Mouse (Mus musculus): Measurements from ENCODE around the gene Daglb.

Daglb gene

GRCm38 (mm10) chr5:143464100-143464756, at the start of gene Daglb:
Daglb (plus strand) TSS chr5:143464584.
- WGBS: under 1% methylated on average over 43 of the region's 43 CpGs

- WGBS: 83% methylated on average over 4 of the region's 4 CpGs
Observed at GRCm38 (mm10) chr5:143421484-143421883, 42.9 kb upstream of the Daglb start.

- 75% methylated on average over 4 of the region's 4 CpGs for WGBS
Observed at GRCm38 (mm10) chr5:143422990-143423389, 41.4 kb upstream of the Daglb start.

GRCm38 (mm10) chr5:143423899-143424519, 40.4 kb upstream of the Daglb start:
- WGBS: 21% methylated on average over 6 of the region's 6 CpGs

GRCm38 (mm10) chr5:143434421-143434820, 30.0 kb upstream of the Daglb start:
- 29% methylated on average over 4 of the region's 4 CpGs for WGBS

GRCm38 (mm10) chr5:143441298-143441697, 23.1 kb upstream of the Daglb start:
- 81% methylated on average over 3 of the region's 3 CpGs for WGBS

GRCm38 (mm10) chr5:143441753-143442152, 22.6 kb upstream of the Daglb start:
- 85% methylated on average over 12 of the region's 12 CpGs for WGBS

GRCm38 (mm10) chr5:143463671-143464070, 713 bp upstream of the Daglb start:
- 75% methylated on average over 11 of the region's 11 CpGs for WGBS

- under 1% methylated on average over 20 of the region's 20 CpGs for WGBS
Observed at GRCm38 (mm10) chr5:143464757-143465118, 354 bp downstream of the Daglb start.

GRCm38 (mm10) chr5:143465156-143466085, 1.0 kb downstream of the Daglb start:
- 32% methylated on average over 23 of the region's 23 CpGs for WGBS

- 89% methylated on average over 23 of the region's 23 CpGs for WGBS
Observed at GRCm38 (mm10) chr5:143466891-143467669, 2.7 kb downstream of the Daglb start.

- 93% methylated on average over 6 of the region's 6 CpGs for WGBS
Observed at GRCm38 (mm10) chr5:143467931-143468330, 3.5 kb downstream of the Daglb start.

- 94% methylated on average over 8 of the region's 8 CpGs for WGBS
Observed at GRCm38 (mm10) chr5:143469628-143470027, 5.2 kb downstream of the Daglb start.

- WGBS: 50% methylated on average over 15 of the region's 15 CpGs
Observed at GRCm38 (mm10) chr5:143470421-143471164, 6.2 kb downstream of the Daglb start.

GRCm38 (mm10) chr5:143471165-143471546, 6.8 kb downstream of the Daglb start:
- WGBS: 78% methylated on average over 3 of the region's 3 CpGs

- 56% methylated on average over 9 of the region's 9 CpGs for WGBS
Observed at GRCm38 (mm10) chr5:143471953-143472618, 7.7 kb downstream of the Daglb start.

GRCm38 (mm10) chr5:143475153-143475844, 10.9 kb downstream of the Daglb start:
- whole genome bisulfite sequencing: 51% methylated on average over 20 of the region's 20 CpGs

- 91% methylated on average over 6 of the region's 6 CpGs for WGBS
Observed at GRCm38 (mm10) chr5:143476013-143476412, 11.6 kb downstream of the Daglb start.

GRCm38 (mm10) chr5:143477901-143478300, 13.5 kb downstream of the Daglb start:
- WGBS: 93% methylated on average over 3 of the region's 3 CpGs

- WGBS: 85% methylated on average over 5 of the region's 5 CpGs
Observed at GRCm38 (mm10) chr5:143484955-143485354, 20.6 kb downstream of the Daglb start.

All from cerebral cortex, adult 2 months (tissue).